Mouse (Mus musculus) gastrocnemius, postnatal 14 days (tissue): ENCODE results near the gene Emc4. TPM values are rescaled to one million over a fixed set of nuclear protein-coding genes. Genes with fewer than 3 reads are reported as not detected.

Experiments used
- DNase-seq: peaks from one replicate; pipeline ENCODE4 v3.0.0; 2021; ENCODE audit warnings: mixed read lengths
- intact Hi-C: fragments of 180-260 bp; cut with DNase I; formaldehyde crosslinking; loops from one replicate; pipeline ENCODE4 v1.15.1; 2025; ENCODE audit warnings: low total_unique reads
- long read RNA-seq, 2 experiments: library from polyadenylated mRNA; stranded (forward); transcript quantifications; one replicate each; pipeline ENCODE4 v2.0.0; 2021
- total RNA-seq, 2 experiments: library from RNA; stranded (reverse); gene quantifications; 2 replicates each; pipeline ENCODE4 v1.2.3; 2021

Gene Emc4
- total RNA-seq = 10 to 100 TPM; 67.2 to 71.2 TPM
- long read RNA-seq, experiment 1, transcript Emc4-201 (5 exons, 983 nt) = major isoform, 62 of 69 reads
- long read RNA-seq, experiment 1, partial matches to known transcripts = 4 of 69 reads
- long read RNA-seq, experiment 1, other reads (novel, unspliced or antisense) = 3 of 69 reads
- long read RNA-seq, experiment 2, transcript Emc4-201 (5 exons, 983 nt) = major isoform, 74 of 80 reads
- long read RNA-seq, experiment 2, partial matches to known transcripts = 5 of 80 reads
- long read RNA-seq, experiment 2, other reads (novel, unspliced or antisense) = 1 of 80 reads

- peak; percentile 89 for DNase-seq
- intact Hi-C loops = no loop called here
Observed at GRCm38 (mm10) chr2:112367726-112368673, at the start of gene Emc4. TSS of gene Emc4 (minus strand) at chr2:112368027.

GRCm38 (mm10) chr2:112407030-112407429, 39.2 kb upstream of the Emc4 start:
- intact Hi-C loops = no loop called here
- DNase-seq = no peak

GRCm38 (mm10) chr2:112396649-112397048, 28.8 kb upstream of the Emc4 start:
- intact Hi-C loops = no loop called here
- no peak for DNase-seq

DNA sequence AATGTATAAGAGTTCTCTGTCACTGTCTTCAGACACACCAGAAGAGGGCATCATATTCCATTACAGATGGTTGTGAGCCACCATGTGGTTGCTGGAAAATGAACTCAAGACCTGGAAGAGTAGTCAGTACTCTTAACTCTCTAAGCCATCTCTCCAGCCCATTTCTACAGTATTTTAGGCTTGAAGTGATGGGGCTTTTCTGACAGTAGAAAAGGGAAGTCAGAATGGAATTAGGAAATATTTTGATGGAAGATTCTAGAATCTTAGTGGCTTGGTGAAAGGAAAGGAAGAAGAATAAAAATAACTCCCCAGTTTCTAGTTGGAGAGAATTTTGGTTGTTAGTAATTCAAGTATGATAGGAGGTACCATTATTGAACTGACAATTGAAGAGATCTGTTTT, 26.1 kb upstream of the Emc4 start:
- intact Hi-C loops = no loop called here
- DNase-seq = no peak

GRCm38 (mm10) chr2:112392689-112393088, 24.9 kb upstream of the Emc4 start:
- intact Hi-C loops = no loop called here
- DNase-seq = no peak

DNA sequence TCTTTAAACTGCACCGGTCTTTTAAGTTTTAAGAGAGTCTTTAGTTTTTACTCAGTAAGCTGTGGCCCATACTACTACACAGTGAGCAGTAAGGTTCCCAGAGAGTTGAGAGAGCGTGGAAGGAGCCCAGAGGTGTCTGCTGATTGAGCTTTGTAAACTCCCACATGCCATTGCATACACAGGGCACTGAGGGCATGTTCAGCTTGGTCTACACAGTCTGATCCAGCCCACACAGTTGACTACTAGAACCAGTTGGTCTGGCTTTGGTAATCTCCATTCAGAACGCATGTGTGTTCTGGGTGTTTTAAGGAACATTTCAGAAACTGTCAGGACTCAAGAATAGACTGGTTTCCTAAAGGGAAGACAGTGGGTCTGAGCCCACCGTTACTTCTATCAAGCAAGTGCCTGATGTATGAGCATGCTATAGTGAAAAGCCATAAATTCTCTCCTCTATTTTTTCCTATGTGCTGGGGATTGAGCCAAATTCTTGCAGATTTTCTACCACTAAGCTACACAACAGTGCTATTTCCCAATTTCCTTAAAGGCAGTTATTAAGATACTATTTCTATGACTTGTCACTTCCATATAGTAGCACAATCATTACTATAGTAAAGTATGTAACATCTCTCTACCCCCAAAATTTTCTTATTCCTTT, 23.6 kb upstream of the Emc4 start:
- no peak for DNase-seq
- intact Hi-C loops = no loop called here

GRCm38 (mm10) chr2:112390843-112391242, 23.0 kb upstream of the Emc4 start:
- DNase-seq = no peak
- intact Hi-C loops = no loop called here

DNA sequence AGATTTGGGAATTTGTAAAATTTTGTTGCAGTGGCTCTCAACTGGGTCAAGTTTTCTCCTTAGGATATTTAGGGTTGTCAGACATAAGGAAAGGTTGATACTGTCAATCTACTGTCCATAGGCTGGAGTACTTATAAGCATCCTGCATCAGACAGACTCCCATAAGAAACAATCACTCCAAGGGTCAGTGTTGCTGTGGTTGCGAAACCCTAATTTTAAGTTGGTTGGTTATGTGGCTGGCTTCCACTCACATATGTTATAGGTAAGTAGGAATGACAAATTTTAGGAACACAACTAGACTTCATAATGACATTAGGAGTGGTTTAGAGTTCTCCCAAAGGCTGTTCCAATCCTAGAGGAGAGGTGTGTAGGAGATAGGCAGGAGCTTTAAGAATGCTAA, 13.4 kb upstream of the Emc4 start:
- intact Hi-C loops = loop anchor here (1.0 kb wide), 1 partner anchor 68 kb away; no protein-coding TSS in a partner anchor
- DNase-seq = no peak

DNA sequence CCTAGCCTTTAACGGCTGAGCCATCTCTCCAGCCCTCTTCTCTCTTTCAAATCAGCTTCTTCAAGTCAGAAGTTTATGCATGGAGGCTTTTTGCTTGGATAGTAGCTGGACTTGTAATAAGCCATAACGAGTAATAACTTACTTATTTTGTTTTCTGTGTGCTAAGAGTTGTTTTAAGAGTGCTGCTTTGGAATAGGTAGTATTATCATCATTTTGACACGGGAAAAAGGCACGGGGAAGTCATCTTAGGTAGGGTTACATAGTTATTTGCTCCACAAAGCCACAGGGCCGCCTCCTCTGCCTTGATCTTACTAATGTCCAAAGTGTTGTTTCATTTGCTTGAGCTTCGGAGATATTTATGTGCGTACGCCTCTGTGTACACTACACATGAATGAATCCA, 12.3 kb upstream of the Emc4 start:
- DNase-seq = no peak
- intact Hi-C loops = no loop called here

GRCm38 (mm10) chr2:112378973-112379898, 11.4 kb upstream of the Emc4 start, which contains the start of gene Katnbl1:
TSS of gene Katnbl1 (plus strand) at chr2:112379211.
- intact Hi-C loops = loop anchor here (5.0 kb wide), 1 partner anchor 103 kb away; the partner anchor contains the start of gene Chrm5
- peak; percentile 95 for DNase-seq

- intact Hi-C loops = loop anchor here (5.0 kb wide), 1 partner anchor 108 kb away; the partner anchor contains the start of gene Chrm5
- no peak for DNase-seq
Observed at GRCm38 (mm10) chr2:112374610-112375009, 6.8 kb upstream of the Emc4 start.

DNA sequence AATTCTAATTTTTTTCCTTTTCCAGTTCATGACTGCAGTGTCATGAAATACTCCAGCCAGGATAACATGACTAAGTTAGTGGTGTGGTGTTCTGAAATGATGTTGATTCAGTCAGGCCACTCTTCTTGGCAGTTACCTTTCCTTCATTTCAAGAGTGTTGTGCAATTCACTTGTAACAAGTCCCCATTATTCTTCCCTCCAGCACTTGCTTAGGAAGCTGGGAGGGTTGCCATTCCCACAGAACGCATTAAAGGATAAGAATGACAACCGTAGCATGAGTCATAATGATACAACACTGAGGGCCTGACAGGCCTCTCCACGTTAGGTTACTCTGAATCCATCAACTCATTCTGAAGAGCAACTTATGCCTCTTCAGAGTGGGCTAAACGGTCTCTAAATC, 5.3 kb upstream of the Emc4 start:
- intact Hi-C loops = no loop called here
- no peak for DNase-seq

GRCm38 (mm10) chr2:112369941-112370340, 2.1 kb upstream of the Emc4 start:
- peak; percentile 68 for DNase-seq
- intact Hi-C loops = no loop called here

GRCm38 (mm10) chr2:112367222-112367621, 605 bp downstream of the Emc4 start:
- no peak for DNase-seq
- intact Hi-C loops = no loop called here

GRCm38 (mm10) chr2:112360781-112361169, 7.1 kb downstream of the Emc4 start:
- DNase-seq = no peak
- intact Hi-C loops = no loop called here

DNA sequence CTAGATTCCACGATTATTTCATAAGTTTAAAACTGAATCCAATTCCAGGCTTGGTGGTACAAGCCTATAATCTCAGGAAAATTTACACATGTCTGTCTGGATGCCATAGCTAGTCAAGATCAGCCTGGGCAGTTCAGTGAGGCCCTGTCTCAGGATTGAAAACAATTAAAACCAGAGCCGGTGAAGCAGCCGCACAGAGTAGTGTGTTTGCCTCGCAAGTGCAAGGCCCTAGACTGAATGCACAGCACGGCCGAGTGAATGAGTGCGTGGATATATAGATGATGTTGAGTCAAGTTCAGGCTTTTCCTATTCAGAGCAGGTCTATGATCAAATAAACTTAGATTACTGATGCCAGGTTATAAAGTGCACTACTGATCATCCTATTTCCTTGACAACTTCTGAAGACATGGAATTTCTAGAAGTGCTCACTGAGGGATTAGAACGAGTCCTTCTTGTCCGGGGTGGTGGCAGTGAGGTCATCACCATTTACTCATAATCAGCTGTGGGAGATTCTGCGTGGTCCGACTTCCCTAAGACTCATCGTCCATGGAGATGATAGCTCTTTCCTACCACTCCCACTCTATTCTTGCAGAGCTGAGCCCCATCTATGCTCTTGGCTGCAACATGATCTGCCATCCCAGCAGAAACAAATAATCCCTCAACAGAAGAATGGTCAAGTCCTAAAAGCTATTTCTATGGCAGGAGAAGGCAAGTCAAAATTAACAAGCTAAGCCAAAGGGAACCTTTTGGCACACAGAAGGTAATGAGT, 7.6 kb downstream of the Emc4 start:
- intact Hi-C loops = no loop called here
- DNase-seq = no peak

DNA sequence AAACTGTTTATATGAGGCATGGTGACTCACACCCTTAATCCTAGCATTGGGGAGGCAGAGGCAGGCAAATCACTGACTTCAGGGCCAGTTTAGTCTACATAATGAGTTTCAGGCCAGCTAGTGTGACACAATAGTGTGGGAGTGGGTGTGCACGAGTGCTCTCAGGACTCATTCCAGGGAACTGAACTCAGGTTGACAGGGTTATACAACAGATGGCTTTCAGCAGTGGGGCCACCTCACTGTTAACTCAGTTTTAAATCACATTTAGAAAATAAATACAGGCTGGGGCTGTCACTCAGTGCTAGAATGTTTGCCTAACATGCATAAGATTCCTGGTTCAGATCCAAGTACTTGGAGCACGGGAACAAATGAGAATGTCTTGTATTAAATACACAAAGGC, 8.2 kb downstream of the Emc4 start:
- intact Hi-C loops = no loop called here
- no peak for DNase-seq
